Mouse (Mus musculus) liver, embryonic 14.5 days (tissue): ENCODE measurements around the gene Acsl3.

Source experiments
- CTCF ChIP-seq: IDR thresholded peaks from 2 replicates; pipeline ENCODE4 v1.5.1; 2016; ENCODE audit warnings: antibody characterized with exemption, low read depth, control low read depth
- EP300 ChIP-seq: IDR thresholded peaks from 2 replicates; pipeline ENCODE4 v1.6.1; 2016; ENCODE audit warnings: antibody characterized with exemption, low read depth

DNA sequence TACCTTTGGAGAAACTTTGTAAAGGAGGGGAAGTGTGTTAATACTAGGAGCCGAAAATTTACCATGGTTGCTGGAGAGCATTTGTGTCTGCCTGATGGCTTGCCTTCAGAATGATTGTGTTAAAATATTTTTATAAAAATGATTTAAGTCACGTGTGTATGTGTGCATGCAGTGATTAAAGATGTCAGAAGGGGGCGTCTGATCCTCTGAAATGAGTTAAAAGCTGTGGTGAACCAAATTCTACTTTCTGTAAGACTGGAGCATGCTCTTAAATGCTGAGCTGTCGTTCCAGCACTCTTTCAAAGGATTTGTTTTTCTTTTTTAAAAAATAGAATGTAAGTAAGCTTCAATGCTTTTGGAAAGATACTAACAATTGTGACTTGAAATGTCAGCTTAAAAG is 49.7 kb downstream of the Acsl3 start:
- peak; percentile 10; the same call in 1 of the 2 replicates for TF ChIP-seq CTCF
- no peak for TF ChIP-seq EP300
